Mouse (Mus musculus): ENCODE results near the gene Tmod3.

DNA sequence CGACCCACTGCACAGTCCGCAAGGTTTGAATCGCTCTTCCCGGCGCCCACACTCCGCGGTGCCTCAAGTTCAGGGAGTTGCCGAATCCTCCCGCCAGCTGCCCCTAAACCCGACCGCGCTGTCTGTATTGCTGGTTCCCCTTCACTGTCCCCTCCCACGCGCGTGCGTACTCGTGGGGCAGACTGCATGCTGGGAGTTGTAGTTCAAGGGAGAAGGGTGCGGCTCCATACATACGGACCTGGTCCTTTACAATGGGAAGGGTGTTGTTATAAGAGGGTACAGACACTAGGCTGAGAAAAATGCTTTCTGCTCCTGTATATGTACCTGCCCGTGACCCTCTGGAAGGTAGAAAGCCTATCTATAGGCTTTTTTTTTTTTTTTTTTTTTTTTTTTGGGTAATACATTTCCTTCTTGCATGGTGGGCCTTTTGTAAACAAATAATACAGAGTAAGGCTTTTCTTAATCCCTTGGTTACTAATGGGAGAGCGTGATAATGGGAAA lies at the start of gene Tmod3:
- TF ChIP-seq CTCF (IDR thresholded peaks at IDR 0.05; ENCODE audit: control insufficient read depth, insufficient read depth, low read length) (no peak), POLR2A (IDR thresholded peaks at IDR 0.05; ENCODE audit: borderline replicate concordance, control insufficient read depth, low read depth, low read length) (peak; percentile 96)
